Mouse (Mus musculus): ENCODE measurements at regions not wholly inside any gene's neighbourhood (a gene's known extent, or its start where the extent isn't known, plus 50 kb on each side); places are given as distances from the start of the nearest gene placed in this dataset.

- no peaks in the 10 kb centered on the region for H3K36me3 ChIP-seq (ENCODE audit: control insufficient read depth, insufficient read depth, low read length, poor library complexity, severe bottlenecking)
- no peak for DNase-seq (ENCODE audit: low read depth, low spot score)
- no peaks in the 10 kb centered on the region for H3K27me3 ChIP-seq (ENCODE audit: control insufficient read depth, insufficient read depth, low read length, poor library complexity, severe bottlenecking)
Observed at GRCm38 (mm10) chr12:39784532-39784931, 253.3 kb downstream of the Arl4a start.

- no peak for DNase-seq (ENCODE audit: low read depth, low spot score)
- H3K27me3 ChIP-seq (ENCODE audit: control insufficient read depth, insufficient read depth, low read length, poor library complexity, severe bottlenecking): no peaks in the 10 kb centered on the region
- no peaks in the 10 kb centered on the region for H3K36me3 ChIP-seq (ENCODE audit: control insufficient read depth, insufficient read depth, low read length, poor library complexity, severe bottlenecking)
Observed at GRCm38 (mm10) chr12:39776173-39776572, 261.7 kb downstream of the Arl4a start.

GRCm38 (mm10) chr12:39766988-39767387, 270.8 kb downstream of the Arl4a start:
- Histone ChIP-seq H3K27me3 (ENCODE audit: control insufficient read depth, insufficient read depth, low read length, poor library complexity, severe bottlenecking) (no peaks in the 10 kb centered on the region), H3K36me3 (ENCODE audit: control insufficient read depth, insufficient read depth, low read length, poor library complexity, severe bottlenecking) (no peaks in the 10 kb centered on the region)
- no peak for DNase-seq (ENCODE audit: low read depth, low spot score)

GRCm38 (mm10) chr12:39763529-39763928, 274.3 kb downstream of the Arl4a start:
- no peaks in the 10 kb centered on the region for H3K36me3 ChIP-seq (ENCODE audit: control insufficient read depth, insufficient read depth, low read length, poor library complexity, severe bottlenecking)
- no peak for DNase-seq (ENCODE audit: low read depth, low spot score)
- H3K27me3 ChIP-seq (ENCODE audit: control insufficient read depth, insufficient read depth, low read length, poor library complexity, severe bottlenecking): no peaks in the 10 kb centered on the region

GRCm38 (mm10) chr12:39761946-39762345, 275.9 kb downstream of the Arl4a start:
- H3K36me3 ChIP-seq (ENCODE audit: control insufficient read depth, insufficient read depth, low read length, poor library complexity, severe bottlenecking): no peaks in the 10 kb centered on the region
- no peaks in the 10 kb centered on the region for H3K27me3 ChIP-seq (ENCODE audit: control insufficient read depth, insufficient read depth, low read length, poor library complexity, severe bottlenecking)
- DNase-seq (ENCODE audit: low read depth, low spot score): no peak

GRCm38 (mm10) chr12:39761326-39761725, 276.5 kb downstream of the Arl4a start:
- H3K36me3 ChIP-seq (ENCODE audit: control insufficient read depth, insufficient read depth, low read length, poor library complexity, severe bottlenecking): no peaks in the 10 kb centered on the region
- no peak for DNase-seq (ENCODE audit: low read depth, low spot score)
- H3K27me3 ChIP-seq (ENCODE audit: control insufficient read depth, insufficient read depth, low read length, poor library complexity, severe bottlenecking): no peaks in the 10 kb centered on the region

GRCm38 (mm10) chr12:39757975-39758374, 279.9 kb downstream of the Arl4a start:
- H3K36me3 ChIP-seq (ENCODE audit: control insufficient read depth, insufficient read depth, low read length, poor library complexity, severe bottlenecking): no peaks in the 10 kb centered on the region
- no peak for DNase-seq (ENCODE audit: low read depth, low spot score)
- no peaks in the 10 kb centered on the region for H3K27me3 ChIP-seq (ENCODE audit: control insufficient read depth, insufficient read depth, low read length, poor library complexity, severe bottlenecking)

GRCm38 (mm10) chr12:39751850-39752249, 286.0 kb downstream of the Arl4a start:
- no peaks in the 10 kb centered on the region for H3K27me3 ChIP-seq (ENCODE audit: control insufficient read depth, insufficient read depth, low read length, poor library complexity, severe bottlenecking)
- no peaks in the 10 kb centered on the region for H3K36me3 ChIP-seq (ENCODE audit: control insufficient read depth, insufficient read depth, low read length, poor library complexity, severe bottlenecking)
- DNase-seq (ENCODE audit: low read depth, low spot score): no peak

GRCm38 (mm10) chr12:39742156-39743063, 295.4 kb downstream of the Arl4a start:
- no peak for DNase-seq (ENCODE audit: low read depth, low spot score)
- H3K36me3 ChIP-seq (ENCODE audit: control insufficient read depth, insufficient read depth, low read length, poor library complexity, severe bottlenecking): no peaks in the 10 kb centered on the region
- no peaks in the 10 kb centered on the region for H3K27me3 ChIP-seq (ENCODE audit: control insufficient read depth, insufficient read depth, low read length, poor library complexity, severe bottlenecking)

GRCm38 (mm10) chr12:39741051-39741847, 296.6 kb downstream of the Arl4a start:
- no peak for DNase-seq (ENCODE audit: low read depth, low spot score)
- Histone ChIP-seq H3K36me3 (ENCODE audit: control insufficient read depth, insufficient read depth, low read length, poor library complexity, severe bottlenecking) (no peaks in the 10 kb centered on the region), H3K27me3 (ENCODE audit: control insufficient read depth, insufficient read depth, low read length, poor library complexity, severe bottlenecking) (no peaks in the 10 kb centered on the region)

GRCm38 (mm10) chr12:39736966-39737365, 300.9 kb downstream of the Arl4a start:
- H3K27me3 ChIP-seq (ENCODE audit: control insufficient read depth, insufficient read depth, low read length, poor library complexity, severe bottlenecking): no peaks in the 10 kb centered on the region
- no peaks in the 10 kb centered on the region for H3K36me3 ChIP-seq (ENCODE audit: control insufficient read depth, insufficient read depth, low read length, poor library complexity, severe bottlenecking)
- no peak for DNase-seq (ENCODE audit: low read depth, low spot score)

- no peaks in the 10 kb centered on the region for H3K27me3 ChIP-seq (ENCODE audit: control insufficient read depth, insufficient read depth, low read length, poor library complexity, severe bottlenecking)
- no peaks in the 10 kb centered on the region for H3K36me3 ChIP-seq (ENCODE audit: control insufficient read depth, insufficient read depth, low read length, poor library complexity, severe bottlenecking)
- no peak for DNase-seq (ENCODE audit: low read depth, low spot score)
Observed at GRCm38 (mm10) chr12:39736097-39736920, 301.5 kb downstream of the Arl4a start.

- DNase-seq (ENCODE audit: low read depth, low spot score): no peak
- H3K36me3 ChIP-seq (ENCODE audit: control insufficient read depth, insufficient read depth, low read length, poor library complexity, severe bottlenecking): no peaks in the 10 kb centered on the region
- H3K27me3 ChIP-seq (ENCODE audit: control insufficient read depth, insufficient read depth, low read length, poor library complexity, severe bottlenecking): no peaks in the 10 kb centered on the region
Observed at GRCm38 (mm10) chr12:39734176-39734575, 303.6 kb downstream of the Arl4a start.

GRCm38 (mm10) chr12:39731177-39731576, 306.6 kb downstream of the Arl4a start:
- Histone ChIP-seq H3K27me3 (ENCODE audit: control insufficient read depth, insufficient read depth, low read length, poor library complexity, severe bottlenecking) (no peaks in the 10 kb centered on the region), H3K36me3 (ENCODE audit: control insufficient read depth, insufficient read depth, low read length, poor library complexity, severe bottlenecking) (no peaks in the 10 kb centered on the region)
- no peak for DNase-seq (ENCODE audit: low read depth, low spot score)

Measured in splenic B cell, adult 2 months (primary cell).